Mouse (Mus musculus) spleen, adult 2 months (tissue): ENCODE results near the gene Erp29.

Source experiments
- CTCF ChIP-seq: fragments of 200-500 bp; IDR thresholded peaks from 2 replicates; pipeline ENCODE4 v1.5.1; 2011; ENCODE audit warnings: mild to moderate bottlenecking, inconsistent platforms; ENCODE audit not compliant: insufficient read depth, insufficient read length, insufficient replicate concordance; ENCODE audit errors: extremely low read depth
- POLR2A ChIP-seq: fragments of 200-500 bp; IDR thresholded peaks from 2 replicates; pipeline ENCODE4 v1.6.1; 2011; ENCODE audit warnings: low read depth, low read length, inconsistent platforms

- no peak for TF ChIP-seq CTCF
- TF ChIP-seq POLR2A: no peak
These were observed 9.2 kb upstream of the Erp29 start for GRCm38 (mm10) chr5:121461339-121462170.
